Comparison of ENCODE assay signal across 16 mouse cellular contexts in genomic region chr2:158222664-158223063, GRCm38 (mm10). TPM values are rescaled to one million over a fixed set of nuclear protein-coding genes. Genes with fewer than 3 reads are reported as not detected.
DNase-seq lines count a peak whose midpoint lies in the region; TF ChIP-seq lines count a peak whose summit lies in the region.
"Had no signal": no experiment of that assay in that cellular context is flagged by ENCODE, and none has a peak within 500 bp of the region (broad histone marks: within the 10 kb centered on the region; RNA-seq: fewer than 3 reads in every experiment).

No protein-coding gene starts in this region.

- H3K4me3 ChIP-seq in layer of hippocampus, adult 2 months: no peak overlapping the region
- H3K4me3 ChIP-seq: erythroblast, embryonic 14.5 days had no signal

- intact Hi-C loops in heart, postnatal 25 days (cut with DNase I): no loop called here
- intact Hi-C loops in left cerebral cortex, postnatal 36 days (cut with DNase I): no loop called here

- TF ChIP-seq CTCF in layer of hippocampus, adult 2 months (conservative IDR thresholded peaks at IDR 0.05): peak; percentile 23

- no peak overlapping the region for H3K27ac ChIP-seq in layer of hippocampus, adult 2 months

- peak; percentile 44 to 52 for DNase-seq in adrenal gland, adult (ENCODE audit: inconsistent age in 2 of 2, low spot score in 1 of 2)
- DNase-seq in adrenal gland, adult 8-10 months: no peak
- no peak for DNase-seq in layer of hippocampus, adult 2 months (ENCODE audit: low spot score in 2 of 2)
- no peak for DNase-seq in layer of hippocampus, adult 18-20 months (ENCODE audit: low spot score in 2 of 2)
- DNase-seq in fibroblast of lung, adult 2 months (ENCODE audit: low read depth): peak; percentile 70
- peak; percentile 49 for DNase-seq in heart, postnatal 25 days (ENCODE audit: low spot score)
- no peak for DNase-seq in thymus, postnatal 4 days
- DNase-seq in left cerebral cortex, postnatal 36 days (ENCODE audit: low spot score in 2 of 2): no peak
- DNase-seq: cerebellum, adult 8-10 months; kidney, adult 9 months had no signal

RNA-seq across cellular contexts. Expression of gene D630003M21Rik, which starts 6.4 kb away (rescaled TPM):
- total RNA-seq in adrenal gland, adult 8-10 months (2022): 1 to 10 TPM; 1.4 to 7.8 (median 4.4) TPM
- 1 to 10 TPM; 4.1 to 4.4 TPM for total RNA-seq in layer of hippocampus, adult 2 months (2021)
- 1 to 10 TPM; 3.5 to 4.5 TPM for total RNA-seq in layer of hippocampus, adult 18-20 months (2021)
- 1 to 10 TPM; 6.3 to 8.0 TPM for total RNA-seq in heart, postnatal 25 days (2021)
- 1 to 10 TPM; 3.5 TPM for total RNA-seq in left cerebral cortex, postnatal 36 days (2021)
- total RNA-seq: megakaryocyte-erythroid progenitor cell, adult 5-6 weeks; MEL had no signal

RNA-seq across cellular contexts. Expression of gene Bpi, which starts 35.2 kb away (rescaled TPM):
- total RNA-seq in adrenal gland, adult 8-10 months (2022): not detected
- not detected for total RNA-seq in layer of hippocampus, adult 2 months (2021)
- not detected for total RNA-seq in layer of hippocampus, adult 18-20 months (2021)
- not detected for total RNA-seq in heart, postnatal 25 days (2021)
- total RNA-seq in left cerebral cortex, postnatal 36 days (2021): not detected
- total RNA-seq: adrenal gland, postnatal 4 days; gastrocnemius, postnatal 4 days; left cerebral cortex, postnatal 14 days; megakaryocyte-erythroid progenitor cell, adult 5-6 weeks; MEL had no signal

Comparison
In these comparisons a context has a peak if more than half of its experiments do, and no peak if none do; other contexts are left out.
1. DNase-seq: peak in adrenal gland, adult (2 of 2), fibroblast of lung, adult 2 months (single experiment) and heart, postnatal 25 days (single experiment); none in adrenal gland, adult 8-10 months (single experiment), layer of hippocampus, adult 2 months (0 of 2), layer of hippocampus, adult 18-20 months (0 of 2), thymus, postnatal 4 days (single experiment) and left cerebral cortex, postnatal 36 days (0 of 2).